Mouse (Mus musculus): ENCODE results near the gene Ifne. TPM values are rescaled to one million over a fixed set of nuclear protein-coding genes. Genes with fewer than 3 reads are reported as not detected.
"Not testable (repeated sequence)": the region's sequence is repeated elsewhere in the genome, so short reads cannot be mapped to it uniquely, and the experiment has no call there.

Ifne gene
- total RNA-seq, 2 experiments from 2014 or later = not detected

- intact Hi-C loops (cut with DNase I) = loop anchor here (2.0 to 10.0 kb wide), 2 partner anchors 256 to 652 kb away; no protein-coding TSS in a partner anchor
- DNase-seq = no peak
Measured at GRCm38 (mm10) chr4:88872691-88873090, 7.3 kb downstream of the Ifne start.

DNA sequence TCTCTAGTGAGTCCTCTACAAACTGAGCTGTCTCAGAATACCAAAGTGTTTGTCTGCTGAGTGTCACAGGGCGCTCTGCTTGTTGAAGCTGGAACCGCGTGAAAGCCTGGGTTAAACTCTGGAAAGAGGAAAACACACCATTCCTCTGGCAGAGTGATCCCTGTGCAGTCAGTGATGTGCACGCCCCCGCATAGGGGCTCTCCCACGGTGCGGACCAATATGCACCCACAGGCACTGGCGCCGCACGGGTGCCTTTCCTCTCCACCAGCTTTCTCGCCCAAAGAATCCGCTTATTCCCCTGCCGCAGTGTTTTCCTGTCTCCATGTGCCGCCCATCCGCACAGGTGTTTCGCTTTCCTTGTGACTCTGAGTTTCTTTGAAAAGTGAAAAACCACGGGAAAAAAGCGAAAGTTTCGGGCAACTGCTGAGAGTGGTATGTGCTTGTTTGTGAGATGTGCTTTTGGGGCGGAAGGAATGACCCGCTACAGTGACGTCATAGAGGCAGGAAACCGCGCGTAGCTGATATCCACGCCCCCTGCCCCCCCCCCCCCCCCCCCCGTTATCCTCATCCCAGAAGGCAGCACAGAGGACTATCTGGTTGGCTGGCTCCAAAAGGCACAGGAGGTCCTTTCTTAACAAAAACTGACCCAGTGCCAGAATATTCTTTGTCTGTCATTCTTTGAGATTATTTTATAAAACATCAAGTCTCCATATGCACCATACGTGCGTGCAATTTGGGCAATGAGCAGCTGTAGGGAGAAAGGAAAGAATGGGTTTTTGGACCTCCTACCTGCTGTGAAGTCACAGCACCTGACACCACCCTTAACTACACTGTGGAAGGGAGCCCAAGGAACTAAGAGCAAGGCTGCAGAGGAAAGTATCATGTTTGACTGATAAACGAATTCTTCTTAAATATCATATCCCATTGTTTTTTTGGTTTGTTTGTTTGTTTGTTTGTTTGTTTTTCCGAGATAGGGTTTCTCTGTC is 11.8 kb downstream of the Ifne start:
- intact Hi-C loops (cut with DNase I) = no loop called here
- no peak for DNase-seq

DNA sequence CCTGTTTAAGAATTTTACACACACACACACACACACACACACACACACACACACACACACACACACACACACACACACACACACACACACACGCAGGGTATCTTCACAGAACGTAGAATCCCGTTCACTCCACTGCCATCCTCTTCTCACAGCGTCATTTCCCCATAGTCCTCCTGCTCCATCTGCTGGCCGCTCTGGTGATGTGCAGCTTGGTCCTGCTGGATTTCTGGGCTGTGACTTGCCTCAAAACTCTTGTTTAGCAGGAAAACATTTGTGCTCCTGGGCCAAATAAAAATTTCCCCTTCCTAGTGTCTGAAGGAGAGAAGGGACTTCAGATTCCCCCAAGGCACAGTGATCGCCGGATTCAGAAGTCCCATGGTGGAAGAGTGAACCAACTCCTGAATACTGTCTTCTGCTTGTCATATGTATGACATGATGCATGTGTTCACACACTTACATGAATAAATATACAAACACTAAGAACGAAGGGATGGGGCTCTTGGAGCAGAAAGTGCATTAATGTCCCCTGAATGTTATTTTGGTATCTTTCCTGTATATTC is 12.6 kb downstream of the Ifne start:
- peak; percentile 23 to 43 for DNase-seq
- intact Hi-C loops (cut with DNase I) = no loop called here

GRCm38 (mm10) chr4:88865011-88865569 is 14.9 kb downstream of the Ifne start:
- DNase-seq = no peak
- intact Hi-C loops (cut with DNase I) = no loop called here

DNA sequence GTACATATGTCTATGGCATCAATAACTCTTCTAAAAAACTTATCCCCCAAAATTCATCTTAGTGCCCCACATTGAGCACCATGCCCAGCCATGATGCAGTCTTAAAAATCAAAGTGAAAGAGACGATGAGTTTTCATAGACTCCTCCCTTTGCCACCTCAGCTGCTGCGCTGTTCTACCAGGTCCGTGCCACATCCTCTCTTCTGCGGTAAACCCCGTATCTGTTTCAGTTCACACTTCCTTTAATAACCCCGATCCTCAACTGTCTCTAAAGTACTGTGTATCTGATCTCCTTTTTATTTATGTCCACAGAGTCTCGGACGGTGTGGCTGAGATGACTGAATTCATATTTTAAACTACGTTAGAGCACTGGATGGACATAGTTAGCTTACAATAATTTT is 15.4 kb downstream of the Ifne start:
- intact Hi-C loops (cut with DNase I) = no loop called here
- DNase-seq = no peak

- intact Hi-C loops (cut with DNase I) = no loop called here
- no peak for DNase-seq
Measured at GRCm38 (mm10) chr4:88863309-88863708, 16.7 kb downstream of the Ifne start.

DNA sequence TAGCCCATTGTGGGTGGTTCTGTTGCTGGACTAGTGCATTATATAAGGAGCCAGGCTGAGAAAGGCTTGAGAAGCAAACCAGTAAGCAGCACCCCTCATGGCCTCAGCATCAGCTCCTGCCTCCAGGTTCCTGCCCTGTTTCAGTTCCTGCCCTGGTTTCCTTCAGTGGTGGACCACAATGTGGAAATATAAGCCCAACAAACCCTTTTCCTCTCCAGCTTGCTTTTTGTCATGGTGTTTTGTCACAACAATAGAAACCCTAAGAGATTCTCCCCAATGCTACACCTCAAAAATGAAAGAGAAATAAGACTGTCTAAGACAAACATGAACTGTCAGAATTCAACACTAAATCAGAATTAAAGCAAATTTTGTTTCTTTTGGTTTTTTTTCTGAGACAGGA is 20.8 kb downstream of the Ifne start:
- DNase-seq = no peak
- intact Hi-C loops (cut with DNase I) = no loop called here

DNA sequence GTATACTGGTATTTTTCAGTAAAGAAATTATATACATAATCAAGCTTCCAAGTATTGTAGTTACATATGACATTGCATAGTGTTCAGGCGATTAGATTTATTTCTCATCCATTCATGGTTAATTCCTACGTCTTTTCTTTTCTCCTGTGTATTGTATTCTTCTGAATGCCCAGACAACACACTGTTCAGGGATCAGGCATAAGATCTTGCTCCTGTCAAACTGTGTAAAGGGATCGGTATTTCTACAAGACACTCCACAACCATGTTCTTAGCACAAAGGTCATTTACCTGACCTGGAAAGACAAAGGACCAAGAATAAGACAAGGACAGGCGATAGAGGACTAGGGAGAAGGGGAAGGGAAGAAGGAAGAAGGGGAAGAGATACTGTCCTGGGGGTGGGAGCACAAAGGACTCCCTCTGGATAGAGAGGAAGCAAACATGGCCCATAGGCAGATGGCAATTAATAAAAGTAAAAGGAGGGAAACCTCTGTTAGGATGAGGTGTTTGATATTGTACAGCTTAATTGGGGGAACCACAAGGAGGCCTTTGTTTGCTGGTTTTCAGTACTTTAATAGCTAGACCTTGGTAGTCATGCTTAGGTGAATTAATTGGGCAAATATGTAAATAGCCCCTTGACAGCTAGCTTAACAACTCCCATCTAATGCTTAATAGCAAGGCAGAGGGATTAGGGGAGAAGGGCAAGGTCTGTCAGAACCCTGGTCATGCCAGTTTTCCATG is 28.8 kb downstream of the Ifne start:
- DNase-seq = no peak
- intact Hi-C loops (cut with DNase I) = no loop called here

DNA sequence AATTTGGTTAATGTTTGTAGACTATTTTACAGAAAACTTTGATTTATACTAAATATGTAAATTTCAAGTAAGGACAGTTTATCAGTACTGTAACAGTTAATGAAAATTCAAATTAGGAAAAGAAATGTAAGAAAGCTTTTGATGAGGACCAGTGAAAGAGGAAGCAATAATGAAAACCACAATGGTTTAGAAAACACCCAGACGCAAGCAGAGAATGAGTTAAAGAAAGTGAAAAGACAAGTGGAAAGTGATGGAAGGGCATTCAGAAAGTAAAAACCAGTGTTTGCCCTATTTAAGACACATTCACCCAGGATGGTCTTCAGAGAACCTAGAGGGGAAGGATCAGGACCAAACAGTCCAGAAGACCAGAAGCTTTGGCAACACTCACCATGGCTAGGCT is 30.3 kb downstream of the Ifne start, which contains the start of gene Ifna1:
TSS of gene Ifna1 (plus strand) at position 390 of the 400 bp plus-strand sequence.
- intact Hi-C loops (cut with DNase I) = no loop called here
- DNase-seq = no peak

DNA sequence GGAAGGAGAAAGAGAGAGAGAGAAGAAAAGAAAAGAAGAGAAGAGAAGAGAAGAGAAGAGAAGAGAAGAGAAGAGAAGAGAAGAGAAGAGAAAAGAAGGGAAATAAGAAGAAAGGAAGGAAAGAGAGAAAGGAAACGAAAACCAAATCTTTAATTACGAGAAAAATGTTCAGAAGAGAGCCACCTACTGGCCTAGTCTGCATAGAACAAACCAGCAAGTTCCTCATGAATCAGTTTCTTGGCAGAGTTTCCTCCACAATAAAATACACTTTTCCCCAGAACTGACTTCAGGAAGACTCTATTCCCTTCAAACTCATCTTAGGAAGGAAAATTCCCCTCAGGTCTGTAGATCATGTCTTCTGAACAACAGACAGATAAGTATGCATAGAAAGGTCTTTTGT is 34.7 kb downstream of the Ifne start:
- intact Hi-C loops (cut with DNase I) = no loop called here
- no peak for DNase-seq

GRCm38 (mm10) chr4:88841438-88841911 is 38.5 kb downstream of the Ifne start, which contains the start of gene Ifna4:
Gene Ifna4, plus strand, starts transcription at chr4:88841861.
- DNase-seq = no peak
- intact Hi-C loops (cut with DNase I) = no loop called here

DNA sequence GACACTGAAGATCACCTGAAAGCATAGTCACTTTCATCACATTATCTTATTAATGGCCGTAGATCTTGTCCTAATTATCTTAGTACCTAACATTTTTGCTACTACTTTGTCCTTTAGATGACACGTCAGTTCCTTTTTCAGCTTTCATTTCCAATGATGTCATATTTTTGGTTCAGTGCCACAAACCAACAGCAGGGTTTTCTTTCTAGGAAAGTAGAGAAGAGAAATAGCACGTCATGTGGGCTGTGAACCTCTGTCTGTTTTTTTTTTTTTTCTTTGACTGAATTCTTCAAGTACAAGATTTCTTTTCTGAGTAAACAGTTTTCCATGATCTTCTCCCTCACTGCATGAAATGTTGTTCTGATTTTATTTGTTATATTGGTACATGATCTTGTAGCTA is 39.9 kb downstream of the Ifne start:
- DNase-seq = no peak
- intact Hi-C loops (cut with DNase I) = no loop called here

- intact Hi-C loops (cut with DNase I) = no loop called here
- no peak for DNase-seq
Measured at GRCm38 (mm10) chr4:88838828-88839227, 41.2 kb downstream of the Ifne start.

DNA sequence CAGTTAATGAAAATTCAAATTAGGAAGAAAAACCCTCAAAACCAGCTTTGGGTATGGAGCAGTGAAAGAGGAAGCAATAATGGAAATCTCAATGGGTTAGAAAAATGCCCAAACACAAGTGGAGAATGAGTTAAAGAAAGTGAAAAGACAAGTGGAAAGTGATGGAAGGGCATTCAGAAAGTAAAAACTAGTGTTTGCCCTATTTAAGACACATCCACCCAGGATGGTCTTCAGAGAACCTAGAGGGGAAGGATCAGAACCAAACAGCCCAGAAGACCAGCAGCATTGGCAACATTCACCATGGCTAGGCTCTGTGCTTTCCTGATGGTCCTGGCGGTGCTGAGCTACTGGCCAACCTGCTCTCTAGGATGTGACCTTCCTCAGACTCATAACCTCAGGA is 44.8 kb downstream of the Ifne start, which contains the start of gene Ifna5:
TSS of gene Ifna5 (plus strand) at position 301 of the 400 bp plus-strand sequence.
- intact Hi-C loops (cut with DNase I) = not testable (repeated sequence)

DNA sequence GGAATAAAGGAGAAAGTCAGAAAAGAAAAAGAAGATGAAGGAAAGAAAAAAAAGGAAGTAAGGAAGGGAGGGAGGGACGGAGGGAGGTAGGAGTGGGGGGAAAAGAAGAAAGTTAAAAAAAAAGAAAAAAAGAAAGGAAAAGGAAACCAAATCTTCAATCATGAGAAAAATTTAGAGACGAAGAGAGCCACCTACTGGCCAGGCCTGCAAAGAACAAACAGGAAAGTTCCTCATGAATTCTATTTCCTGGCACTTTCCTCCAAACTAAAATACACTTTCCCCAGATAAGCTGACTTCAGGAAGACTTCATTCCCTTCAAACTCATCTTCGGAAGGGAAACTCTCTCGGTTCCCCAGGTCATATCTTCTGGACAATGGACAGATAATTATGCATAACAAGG is 49.5 kb downstream of the Ifne start:
- no peak for DNase-seq
- intact Hi-C loops (cut with DNase I) = no loop called here

More for the DNA sequence above, 44.8 kb downstream of the Ifne start, which contains the start of gene Ifna5:
- DNase-seq = not testable (repeated sequence)

Small RNAs within 50 kb of the gene (microRNA-seq; reads per million reads assigned to microRNA genes)
- 28.2 to 95.2 reads per million in 2 experiments for gene Mir31

Other genes starting within 250 kb of the Ifne start
- gene C87499, start 245.8 kb downstream of the Ifne start, total RNA-seq (2021) = not detected
- not detected for gene Ifna13, start 235.7 kb downstream of the Ifne start, total RNA-seq (2021)
- not detected for gene Ifna16, start 203.3 kb downstream of the Ifne start, total RNA-seq (2021)
- gene Ifna2, start 196.3 kb downstream of the Ifne start, total RNA-seq (2021) = not detected
- gene Ifnab, start 188.8 kb downstream of the Ifne start, total RNA-seq (2021) = not detected
- gene Gm26566, start 158.4 kb downstream of the Ifne start, total RNA-seq (2021) = under 1 TPM in 1 of 2 experiments, not detected in 1; 0.42 TPM
- gene Klhl9, start 157.7 kb downstream of the Ifne start, total RNA-seq (2021) = 10 to 100 TPM; 43.9 to 50.4 TPM
- not detected for gene Gm13271, start 125.3 kb downstream of the Ifne start, total RNA-seq (2021)
- not detected for gene Gm13283, start 120.1 kb downstream of the Ifne start, total RNA-seq (2021)
- gene Gm13290, start 106.4 kb downstream of the Ifne start, total RNA-seq (2021) = not detected
- not detected for gene Gm13289, start 103.3 kb downstream of the Ifne start, total RNA-seq (2021)
- not detected for gene Gm13272, start 100.4 kb downstream of the Ifne start, total RNA-seq (2021)
- gene Ifnz, start 98.1 kb downstream of the Ifne start, total RNA-seq (2021) = not detected
- gene Gm13276, start 94.5 kb downstream of the Ifne start, total RNA-seq (2021) = not detected
- not detected for gene Gm13277, start 91.6 kb downstream of the Ifne start, total RNA-seq (2021)
- gene Gm13278, start 88.7 kb downstream of the Ifne start, total RNA-seq (2021) = not detected
- gene Gm13275, start 85.7 kb downstream of the Ifne start, total RNA-seq (2021) = not detected
- not detected for gene Gm13279, start 82.8 kb downstream of the Ifne start, total RNA-seq (2021)
- gene Gm13285, start 80.5 kb downstream of the Ifne start, total RNA-seq (2021) = not detected
- gene Gm13287, start 76.9 kb downstream of the Ifne start, total RNA-seq (2021) = not detected
- not detected for gene Gm13288, start 74.7 kb downstream of the Ifne start, total RNA-seq (2021)
- gene Ifna7, start 64.0 kb downstream of the Ifne start, total RNA-seq (2021) = not detected
- not detected for gene Ifna11, start 60.2 kb downstream of the Ifne start, total RNA-seq (2021)
- not detected for gene Ifna6, start 52.8 kb downstream of the Ifne start, total RNA-seq (2021)
- not detected for gene Ifna5, start 44.7 kb downstream of the Ifne start, total RNA-seq (2021)
- gene Ifna4, start 38.3 kb downstream of the Ifne start, total RNA-seq (2021) = not detected
- not detected for gene Ifna1, start 30.1 kb downstream of the Ifne start, total RNA-seq (2021)